Mouse (Mus musculus) hindbrain, embryonic 13.5 days (tissue): ENCODE results near the gene Sdf4. TPM values are rescaled to one million over a fixed set of nuclear protein-coding genes. Genes with fewer than 3 reads are reported as not detected.
A peak's percentile ranks its signal among the peaks of the same experiment; 100 is the strongest.

Experiments
- ATAC-seq: fragments of 200-750 bp; cut with Nextera tagmentation; 2 replicates; pipeline ENCODE4 v1.8.0; 2017; ENCODE audit warnings: moderate TSS enrichment; ENCODE audit not compliant: low FRiP score
- H3K27ac ChIP-seq: fragments of 300-500 bp; sonication (generic); 2 replicates; pipeline ENCODE4 v1.5.1; 2015; ENCODE audit warnings: inconsistent platforms, mild to moderate bottlenecking, moderate library complexity
- H3K27me3 ChIP-seq: fragments of 300-500 bp; sonication (generic); 2 replicates; pipeline ENCODE4 v1.6.1; 2015; ENCODE audit warnings: mild to moderate bottlenecking, inconsistent platforms
- H3K36me3 ChIP-seq: fragments of 300-500 bp; sonication (generic); 2 replicates; pipeline ENCODE4 v1.6.1; 2015; ENCODE audit warnings: mild to moderate bottlenecking, inconsistent platforms
- H3K4me1 ChIP-seq: fragments of 300-500 bp; sonication (generic); replicated peaks from 2 replicates; pipeline ENCODE4 v1.6.1; 2015; ENCODE audit warnings: inconsistent platforms
- H3K4me2 ChIP-seq: fragments of 300-500 bp; sonication (generic); 2 replicates; pipeline ENCODE4 v1.6.1; 2015; ENCODE audit warnings: inconsistent platforms, mild to moderate bottlenecking, moderate library complexity
- H3K4me3 ChIP-seq: fragments of 300-500 bp; sonication (generic); 2 replicates; pipeline ENCODE4 v1.5.1; 2015; ENCODE audit warnings: mild to moderate bottlenecking, inconsistent platforms
- H3K9ac ChIP-seq: fragments of 300-500 bp; sonication (generic); 2 replicates; pipeline ENCODE4 v1.6.1; 2015; ENCODE audit warnings: mild to moderate bottlenecking, inconsistent platforms
- H3K9me3 ChIP-seq: fragments of 300-500 bp; sonication (generic); 2 replicates; pipeline ENCODE4 v1.6.1; 2016; ENCODE audit warnings: inconsistent platforms
- WGBS: fragments of 180-500 bp; shearing (Covaris S2); methylation state at CpG from one replicate; pipeline ENCODE4 v1.1.7; 2015; 5-methylcytosine and 5-hydroxymethylcytosine counted together
- polyA plus RNA-seq: library from polyadenylated mRNA; unstranded; fragments of >200 nt; fragmentation: Nextera tagmentation; extraction: Ambion mirVana; gene quantifications from 2 replicates; pipeline ENCODE4 v1.2.1, GENCODE M21; 2015

The Sdf4 gene
- polyA plus RNA-seq, 1 experiment from 2014 or later, result 126 TPM

- H3K27ac ChIP-seq, result no peak overlapping the region
- WGBS, result 94% methylated on average over 5 of the region's 5 CpGs
- H3K4me3 ChIP-seq, result no peak overlapping the region
- no peak for ATAC-seq
- no peaks in the 10 kb centered on the region for H3K27me3 ChIP-seq
- no peaks in the 10 kb centered on the region for H3K9me3 ChIP-seq
- peak overlapping the region; percentile 29; the same call in 1 of the 2 replicates for H3K9ac ChIP-seq
- no peak overlapping the region for H3K4me2 ChIP-seq
- peaks cover 26% of the 10 kb centered on the region for H3K36me3 ChIP-seq
- H3K4me1 ChIP-seq, result no peaks in the 10 kb centered on the region
Observed at GRCm38 (mm10) chr4:155970286-155970685, 22.4 kb upstream of the Sdf4 start.

GRCm38 (mm10) chr4:155972651-155973050 is 20.0 kb upstream of the Sdf4 start:
- Histone ChIP-seq H3K27ac (no peak overlapping the region), H3K9ac (no peak overlapping the region), H3K27me3 (no peaks in the 10 kb centered on the region), H3K4me2 (no peak overlapping the region), H3K36me3 (peaks cover 7% of the 10 kb centered on the region; the same call in 1 of the 2 replicates), H3K4me1 (no peaks in the 10 kb centered on the region), H3K9me3 (0 out of 2 replicates have a peak, but pooled peaks cover 3% of the 10 kb centered on the region), H3K4me3 (no peak overlapping the region)
- no peak for ATAC-seq
- 49% methylated on average over 6 of the region's 6 CpGs for WGBS

DNA sequence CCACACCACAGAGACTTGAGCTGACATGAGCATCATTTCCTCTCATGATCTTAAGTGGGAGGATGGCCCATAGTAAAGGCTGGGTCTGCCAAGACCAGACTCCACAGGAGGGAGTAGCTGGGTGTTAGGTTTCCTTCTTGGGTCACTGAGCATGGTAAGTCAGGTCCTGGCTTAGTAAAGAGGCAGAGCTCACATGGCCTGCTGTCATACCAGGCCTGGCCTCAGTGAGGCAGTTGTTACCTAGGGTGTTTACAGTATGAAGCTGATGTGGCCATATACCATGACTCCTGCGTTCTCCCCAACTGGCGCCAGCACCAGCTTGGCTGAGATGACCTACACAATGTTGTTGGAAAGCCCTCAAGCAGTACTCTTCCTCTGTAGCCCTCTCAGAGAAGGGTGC is 19.4 kb upstream of the Sdf4 start:
- Histone ChIP-seq H3K9me3 (0 out of 2 replicates have a peak, but pooled peaks cover 3% of the 10 kb centered on the region), H3K27me3 (no peaks in the 10 kb centered on the region), H3K4me1 (no peaks in the 10 kb centered on the region), H3K27ac (no peak overlapping the region), H3K4me2 (no peak overlapping the region), H3K4me3 (no peak overlapping the region), H3K36me3 (peaks cover 5% of the 10 kb centered on the region; the same call in 1 of the 2 replicates), H3K9ac (no peak overlapping the region)
- no peak for ATAC-seq
- WGBS, result 90% methylated on average over 2 of the region's 2 CpGs

- H3K4me1 ChIP-seq, result peaks cover 4% of the 10 kb centered on the region; the same call in 1 of the 2 replicates
- H3K27me3 ChIP-seq, result no peaks in the 10 kb centered on the region; the same call in 1 of the 2 replicates
- ATAC-seq, result no peak
- no peak overlapping the region for H3K27ac ChIP-seq
- no peak overlapping the region for H3K4me2 ChIP-seq
- H3K4me3 ChIP-seq, result no peak overlapping the region
- 82% methylated on average over 12 of the region's 12 CpGs for WGBS
- no peaks in the 10 kb centered on the region for H3K36me3 ChIP-seq
- 0 out of 2 replicates have a peak, but pooled peaks cover 3% of the 10 kb centered on the region for H3K9me3 ChIP-seq
- no peak overlapping the region for H3K9ac ChIP-seq
Observed at GRCm38 (mm10) chr4:155981436-155982082, 11.1 kb upstream of the Sdf4 start.

- Histone ChIP-seq H3K27me3 (no peaks in the 10 kb centered on the region; the same call in 1 of the 2 replicates), H3K9ac (no peak overlapping the region), H3K4me1 (peaks cover 4% of the 10 kb centered on the region; the same call in 1 of the 2 replicates), H3K27ac (no peak overlapping the region), H3K9me3 (no peaks in the 10 kb centered on the region), H3K36me3 (no peaks in the 10 kb centered on the region), H3K4me3 (no peak overlapping the region), H3K4me2 (no peak overlapping the region)
- no peak for ATAC-seq
- 18% methylated on average over 2 of the region's 2 CpGs for WGBS
Observed at GRCm38 (mm10) chr4:155983788-155984187, 8.9 kb upstream of the Sdf4 start.

GRCm38 (mm10) chr4:155991211-155991907 is 1.3 kb upstream of the Sdf4 start:
- Histone ChIP-seq H3K9me3 (no peaks in the 10 kb centered on the region), H3K9ac (peak overlapping the region; percentile 78), H3K4me3 (peak overlapping the region; percentile 84), H3K27ac (peak overlapping the region; percentile 92), H3K4me2 (peak overlapping the region; percentile 99), H3K4me1 (peaks cover 40% of the 10 kb centered on the region), H3K36me3 (peaks cover 6% of the 10 kb centered on the region), H3K27me3 (no peaks in the 10 kb centered on the region)
- ATAC-seq, result peak; percentile 7; the same call in 1 of the 2 replicates
- 89% methylated on average over 22 of the region's 22 CpGs for WGBS

DNA sequence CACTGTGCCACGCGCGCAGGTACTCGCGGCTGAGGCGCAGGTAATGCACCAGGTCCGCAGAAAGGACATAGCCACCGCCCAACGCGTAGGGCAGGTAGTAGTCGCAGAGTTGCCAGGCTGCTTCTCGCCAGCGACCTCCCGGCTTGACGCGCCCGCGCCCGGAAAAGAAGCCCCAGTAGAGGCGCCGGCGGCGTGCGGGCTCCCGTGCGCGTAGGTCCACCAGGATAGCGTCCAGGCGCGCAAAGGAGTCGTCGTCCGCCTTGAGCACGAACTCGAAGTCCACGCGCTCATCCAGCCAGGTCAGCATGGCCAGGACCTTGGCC is 803 bp upstream of the Sdf4 start:
- Histone ChIP-seq H3K4me1 (peaks cover 40% of the 10 kb centered on the region), H3K9ac (peak overlapping the region; percentile 78), H3K36me3 (peaks cover 11% of the 10 kb centered on the region), H3K9me3 (no peaks in the 10 kb centered on the region), H3K4me2 (peak overlapping the region; percentile 99), H3K27me3 (no peaks in the 10 kb centered on the region), H3K27ac (peak overlapping the region; percentile 92), H3K4me3 (peak overlapping the region; percentile 84)
- WGBS, result 28% methylated on average over 37 of the region's 37 CpGs
- ATAC-seq, result peak; percentile 37; the same call in 1 of the 2 replicates

GRCm38 (mm10) chr4:155992906-155993547 is 355 bp downstream of the Sdf4 start:
- Histone ChIP-seq H3K36me3 (peaks cover 22% of the 10 kb centered on the region), H3K27ac (peak overlapping the region; percentile 95), H3K9ac (peak overlapping the region; percentile 89), H3K4me3 (peak overlapping the region; percentile 84), H3K27me3 (no peaks in the 10 kb centered on the region), H3K4me1 (peaks cover 40% of the 10 kb centered on the region), H3K9me3 (no peaks in the 10 kb centered on the region), H3K4me2 (peak overlapping the region; percentile 87)
- ATAC-seq, result peak; percentile 82
- under 1% methylated on average over 70 of the region's 70 CpGs for WGBS

DNA sequence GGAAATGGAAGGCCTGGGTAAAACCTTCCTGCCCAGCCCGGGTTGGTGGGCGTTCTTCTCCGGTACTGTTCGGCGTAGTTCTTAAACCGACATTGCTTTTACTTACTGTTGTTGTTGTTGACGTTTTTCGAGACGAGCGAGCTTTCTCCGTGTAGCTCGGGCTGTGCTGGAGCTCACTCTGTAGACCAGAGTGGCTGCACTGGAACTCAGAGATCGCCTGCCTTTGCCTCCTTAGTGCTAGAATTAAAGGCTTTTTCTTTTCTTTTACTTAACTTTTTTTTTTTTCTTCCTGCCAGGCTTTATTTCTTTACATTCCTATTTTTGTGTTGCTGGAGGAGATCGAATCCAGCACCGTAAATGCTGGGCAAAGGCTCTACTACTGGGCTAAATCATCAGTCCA is 934 bp downstream of the Sdf4 start:
- peak overlapping the region; percentile 89 for H3K9ac ChIP-seq
- H3K4me1 ChIP-seq, result peaks cover 40% of the 10 kb centered on the region
- peak overlapping the region; percentile 95 for H3K27ac ChIP-seq
- ATAC-seq, result no peak
- H3K27me3 ChIP-seq, result no peaks in the 10 kb centered on the region
- peak overlapping the region; percentile 87 for H3K4me2 ChIP-seq
- WGBS, result 7% methylated on average over 15 of the region's 15 CpGs
- peaks cover 28% of the 10 kb centered on the region for H3K36me3 ChIP-seq
- no peaks in the 10 kb centered on the region for H3K9me3 ChIP-seq
- H3K4me3 ChIP-seq, result peak overlapping the region; percentile 84

GRCm38 (mm10) chr4:156004109-156004508 is 11.4 kb downstream of the Sdf4 start:
- no peak overlapping the region for H3K9ac ChIP-seq
- H3K36me3 ChIP-seq, result peaks cover 93% of the 10 kb centered on the region
- no peak for ATAC-seq

GRCm38 (mm10) chr4:156008369-156008768 is 15.7 kb downstream of the Sdf4 start:
- Histone ChIP-seq H3K9me3 (no peaks in the 10 kb centered on the region), H3K27me3 (no peaks in the 10 kb centered on the region), H3K4me1 (no peaks in the 10 kb centered on the region), H3K9ac (no peak overlapping the region), H3K36me3 (peaks cover 94% of the 10 kb centered on the region), H3K4me2 (no peak overlapping the region), H3K4me3 (no peak overlapping the region), H3K27ac (no peak overlapping the region)
- ATAC-seq, result no peak
- 96% methylated on average over 4 of the region's 4 CpGs for WGBS

More at GRCm38 (mm10) chr4:156004109-156004508, 11.4 kb downstream of the Sdf4 start:
- H3K27me3 ChIP-seq, result no peaks in the 10 kb centered on the region
- no peaks in the 10 kb centered on the region for H3K4me1 ChIP-seq
- WGBS, result 91% methylated on average over 3 of the region's 3 CpGs
- no peak overlapping the region for H3K4me3 ChIP-seq
- no peak overlapping the region for H3K4me2 ChIP-seq
- H3K27ac ChIP-seq, result no peak overlapping the region
- no peaks in the 10 kb centered on the region for H3K9me3 ChIP-seq

GRCm38 (mm10) chr4:156013637-156014036 is 21.0 kb downstream of the Sdf4 start, which contains the start of gene Tnfrsf4:
Gene Tnfrsf4, plus strand, starts transcription at chr4:156013843.
- Histone ChIP-seq H3K9me3 (no peaks in the 10 kb centered on the region), H3K27ac (no peak within 1 kb of the TSS), H3K4me3 (no peak within 1 kb of the TSS), H3K27me3 (no peaks in the 10 kb centered on the region), H3K9ac (no peak within 1 kb of the TSS), H3K4me2 (no peak within 1 kb of the TSS), H3K36me3 (peaks cover 76% of the 10 kb centered on the region), H3K4me1 (no peaks in the 10 kb centered on the region)
- ATAC-seq, result no peak
- 87% methylated on average over 8 of the region's 8 CpGs for WGBS
